Mouse (Mus musculus) hindbrain, embryonic 16.5 days (tissue): Measurements from ENCODE around the gene Tspan31. TPM values are rescaled to one million over a fixed set of nuclear protein-coding genes. Genes with fewer than 3 reads are reported as not detected.
"Not testable (repeated sequence)": the region's sequence is repeated elsewhere in the genome, so short reads cannot be mapped to it uniquely, and the experiment has no call there.

Experiments
- ATAC-seq: fragments of 200-750 bp; cut with Nextera tagmentation; 2 replicates; pipeline ENCODE4 v1.8.0; 2017; ENCODE audit warnings: moderate TSS enrichment, moderate library complexity
- H3K27ac ChIP-seq: fragments of 300-500 bp; sonication (generic); 2 replicates; pipeline ENCODE4 v1.5.1; 2014; ENCODE audit warnings: low read depth, mild to moderate bottlenecking, control low read depth, low read length, moderate library complexity
- H3K27me3 ChIP-seq: fragments of 300-500 bp; sonication (generic); replicated peaks from 2 replicates; pipeline ENCODE4 v1.6.1; 2014; ENCODE audit warnings: low read length; ENCODE audit not compliant: control insufficient read depth, insufficient read depth
- H3K36me3 ChIP-seq: fragments of 300-500 bp; sonication (generic); 2 replicates; pipeline ENCODE4 v1.6.1; 2014; ENCODE audit warnings: mild to moderate bottlenecking, low read length, moderate library complexity, mixed read lengths; ENCODE audit not compliant: control insufficient read depth, insufficient read depth
- H3K4me1 ChIP-seq: fragments of 300-500 bp; sonication (generic); 2 replicates; pipeline ENCODE4 v1.6.1; 2014; ENCODE audit warnings: low read depth, low read length; ENCODE audit not compliant: control insufficient read depth, insufficient read depth
- H3K4me2 ChIP-seq: fragments of 300-500 bp; sonication (generic); 2 replicates; pipeline ENCODE4 v1.6.1; 2014; ENCODE audit warnings: mild to moderate bottlenecking, low read length, control low read depth, moderate library complexity
- H3K4me3 ChIP-seq: fragments of 300-500 bp; sonication (generic); 2 replicates; pipeline ENCODE4 v1.5.1; 2014; ENCODE audit warnings: mild to moderate bottlenecking, low read length, control low read depth, moderate library complexity
- H3K9ac ChIP-seq: fragments of 300-500 bp; sonication (generic); 2 replicates; pipeline ENCODE4 v1.6.1; 2014; ENCODE audit warnings: low read depth, mild to moderate bottlenecking, control low read depth, low read length, moderate library complexity
- H3K9me3 ChIP-seq: fragments of 300-500 bp; sonication (generic); 2 replicates; pipeline ENCODE4 v1.6.1; 2014; ENCODE audit warnings: mild to moderate bottlenecking, low read length, moderate library complexity; ENCODE audit not compliant: control insufficient read depth
- WGBS: fragments of 180-500 bp; shearing (Covaris S2); extraction: QIAGEN DNeasy Blood & Tissue Kit; methylation state at CpG from one replicate; pipeline ENCODE4 v1.1.7; 2014; 5-methylcytosine and 5-hydroxymethylcytosine counted together
- polyA plus RNA-seq: library from polyadenylated mRNA; unstranded; fragments of >200 nt; fragmentation: Nextera tagmentation; extraction: Ambion mirVana; gene quantifications from 2 replicates; pipeline ENCODE4 v1.2.1, GENCODE M21; 2015

Tspan31 gene
- polyA plus RNA-seq, 1 experiment from 2014 or later = 123 TPM

DNA sequence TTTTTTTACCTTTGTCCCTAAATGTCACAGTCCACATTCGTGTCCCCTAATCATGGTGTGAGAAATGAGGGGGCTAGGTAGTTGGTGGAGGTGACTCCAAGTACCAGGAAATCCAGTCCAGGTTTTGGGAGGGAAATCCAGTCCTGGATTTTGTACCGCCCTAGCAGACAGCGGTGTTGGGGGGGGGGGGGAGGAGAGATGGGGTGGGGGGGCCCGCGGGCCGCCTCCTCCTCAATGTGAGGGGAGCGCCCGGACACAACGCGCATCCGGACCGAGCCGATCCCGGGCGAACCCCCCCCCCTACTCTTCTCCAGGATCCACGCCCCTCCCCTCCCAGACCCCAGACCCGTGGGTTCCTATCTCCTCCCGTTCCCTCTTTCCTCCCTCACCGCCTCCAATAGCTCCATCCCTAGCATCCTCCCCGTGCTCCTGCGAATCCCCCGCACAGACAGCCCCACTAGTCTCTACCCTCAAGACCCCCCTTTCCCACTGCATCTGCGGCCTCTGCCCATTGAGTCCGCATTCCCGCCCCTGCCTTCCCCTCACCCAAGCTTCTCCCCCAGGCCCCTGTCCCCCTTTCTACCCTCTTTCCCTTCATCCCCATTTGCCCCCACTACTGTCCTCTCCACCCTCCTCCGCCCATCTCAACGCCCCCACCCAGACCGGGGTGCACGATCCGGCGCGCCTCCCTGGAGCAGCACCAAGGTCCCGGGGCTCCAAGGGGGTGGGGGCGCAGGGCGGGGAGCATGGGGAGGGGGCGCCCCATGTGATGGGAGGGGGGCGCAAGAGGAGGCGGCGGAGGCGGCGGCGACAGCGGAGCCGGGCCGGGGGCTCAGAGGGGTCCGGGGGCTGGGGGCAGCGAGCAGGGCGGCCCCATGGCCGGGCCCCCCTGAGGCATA is 8.9 kb upstream of the Tspan31 start:
- peak; percentile 71 for ATAC-seq
- H3K27me3 ChIP-seq = no peaks in the 10 kb centered on the region
- H3K27ac ChIP-seq = peak overlapping the region; percentile 92
- H3K36me3 ChIP-seq = peaks cover 6% of the 10 kb centered on the region; the same call in 1 of the 2 replicates
- peak overlapping the region; percentile 89 for H3K9ac ChIP-seq
- no peaks in the 10 kb centered on the region for H3K9me3 ChIP-seq
- WGBS = under 1% methylated on average over 35 of the region's 49 CpGs
- H3K4me3 ChIP-seq = peak overlapping the region; percentile 83
- peaks cover 33% of the 10 kb centered on the region for H3K4me1 ChIP-seq
- peak overlapping the region; percentile 86 for H3K4me2 ChIP-seq

DNA sequence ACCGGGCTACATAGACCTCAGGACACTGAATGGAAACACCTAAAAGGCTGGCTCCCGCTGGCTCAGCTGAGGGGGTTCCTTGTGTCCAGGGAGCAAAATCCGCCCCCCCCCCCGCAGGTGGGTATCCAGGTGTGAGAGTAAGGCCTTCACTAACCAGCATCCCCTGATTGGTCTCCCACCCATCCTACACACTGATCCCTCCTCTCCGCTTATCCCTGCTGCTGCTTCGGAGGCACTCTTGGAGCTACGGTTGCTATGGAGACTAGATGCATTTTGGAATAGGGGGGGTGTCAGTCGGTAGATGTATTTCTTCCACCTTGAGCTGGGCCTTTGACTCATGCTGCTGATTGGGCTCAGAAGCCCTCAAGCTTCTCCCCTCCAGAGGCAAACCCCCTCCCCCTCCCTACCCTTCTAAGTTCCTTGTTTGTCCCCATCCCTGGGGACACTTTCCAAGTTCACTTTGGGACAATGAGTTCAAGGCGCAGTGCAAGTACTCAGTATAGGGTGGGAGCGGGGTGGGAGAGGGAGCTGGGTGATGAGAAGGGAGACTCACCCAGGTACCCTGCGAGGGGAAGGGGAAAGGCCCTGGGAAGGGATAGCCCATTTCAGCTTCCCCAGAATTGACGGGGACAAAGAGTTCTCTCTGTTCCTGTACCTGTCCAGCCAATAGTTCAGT is 8.1 kb upstream of the Tspan31 start:
- Histone ChIP-seq H3K36me3 (peaks cover 2% of the 10 kb centered on the region; the same call in 1 of the 2 replicates), H3K9me3 (no peaks in the 10 kb centered on the region), H3K4me2 (peak overlapping the region; percentile 86), H3K27ac (peak overlapping the region; percentile 92), H3K4me1 (peaks cover 33% of the 10 kb centered on the region), H3K4me3 (peak overlapping the region; percentile 83), H3K9ac (peak overlapping the region; percentile 49), H3K27me3 (no peaks in the 10 kb centered on the region)
- ATAC-seq = peak; percentile 51
- WGBS = 3% methylated on average over 11 of the region's 12 CpGs

DNA sequence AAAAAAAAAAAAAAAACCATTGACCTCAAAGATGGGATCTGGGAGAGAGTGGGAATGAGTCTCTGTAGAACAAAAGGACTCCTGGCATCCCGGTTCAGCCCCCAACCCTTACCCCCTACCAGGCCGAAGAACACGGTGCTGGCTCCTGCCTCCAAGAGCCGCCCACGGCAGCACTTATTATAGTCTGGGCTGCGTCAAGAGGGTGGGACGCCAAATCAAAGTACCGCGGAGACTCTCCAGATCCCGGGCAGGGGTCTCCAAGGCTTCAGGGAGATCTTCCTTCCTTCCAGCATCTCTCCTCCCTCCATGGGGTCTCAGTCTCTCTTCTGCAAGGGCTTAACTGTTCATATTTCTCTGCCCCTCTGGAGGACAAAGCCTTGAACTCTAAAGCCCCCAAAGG is 7.5 kb upstream of the Tspan31 start:
- no peaks in the 10 kb centered on the region for H3K27me3 ChIP-seq
- peaks cover 33% of the 10 kb centered on the region for H3K4me1 ChIP-seq
- H3K36me3 ChIP-seq = no peaks in the 10 kb centered on the region
- H3K9me3 ChIP-seq = no peaks in the 10 kb centered on the region
- WGBS = 8% methylated on average over 10 of the region's 10 CpGs
- peak overlapping the region; percentile 83 for H3K4me3 ChIP-seq
- peak overlapping the region; percentile 49 for H3K9ac ChIP-seq
- H3K4me2 ChIP-seq = peak overlapping the region; percentile 86
- H3K27ac ChIP-seq = peak overlapping the region; percentile 92
- ATAC-seq = no peak; the same call in 1 of the 2 replicates

DNA sequence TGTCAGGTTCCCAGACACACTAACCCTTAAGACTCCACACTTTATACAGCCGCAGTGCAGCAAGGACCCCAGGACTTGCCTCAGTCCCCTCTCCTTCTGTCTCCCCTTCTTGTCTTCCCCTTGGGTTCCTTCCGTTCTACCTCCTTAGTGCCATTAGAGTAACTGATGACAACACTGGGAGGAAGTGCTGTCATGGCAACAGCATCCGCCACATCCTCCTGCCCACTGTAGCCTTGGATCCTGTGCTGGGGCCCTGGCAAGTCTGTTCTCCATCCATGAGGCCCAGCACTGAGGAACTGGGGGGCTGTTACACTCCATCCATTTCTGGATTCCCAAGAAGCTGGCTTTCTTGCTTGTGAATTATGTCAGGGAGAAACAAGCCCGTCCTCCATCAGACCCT is 6.0 kb upstream of the Tspan31 start:
- Histone ChIP-seq H3K9me3 (no peaks in the 10 kb centered on the region), H3K4me3 (no peak overlapping the region), H3K27ac (no peak overlapping the region), H3K36me3 (no peaks in the 10 kb centered on the region), H3K4me1 (peaks cover 26% of the 10 kb centered on the region), H3K9ac (peak overlapping the region; percentile 41; the same call in 1 of the 2 replicates), H3K27me3 (no peaks in the 10 kb centered on the region), H3K4me2 (no peak overlapping the region)
- no peak for ATAC-seq
- WGBS = 39% methylated on average over 4 of the region's 4 CpGs

DNA sequence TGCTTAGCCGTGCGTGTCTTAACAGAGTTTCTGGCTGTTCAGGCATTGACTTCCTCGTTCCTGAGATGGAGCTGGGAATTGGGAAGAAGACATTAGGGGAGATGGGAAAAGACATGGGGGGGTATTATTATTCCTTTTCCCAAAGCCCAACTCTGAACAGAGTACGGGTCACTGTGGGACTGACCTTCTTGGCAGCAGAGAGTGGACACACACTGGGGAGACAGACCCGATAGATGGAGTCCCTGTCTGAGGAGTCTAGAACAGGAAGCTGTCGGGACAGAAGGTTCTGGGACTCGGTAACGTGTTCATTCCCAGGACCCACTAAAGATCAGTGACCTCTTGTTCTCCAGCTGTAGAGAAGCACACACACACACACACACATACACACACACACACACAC is 5.6 kb upstream of the Tspan31 start:
- Histone ChIP-seq H3K27ac (no peak overlapping the region), H3K4me3 (no peak overlapping the region), H3K9ac (no peak overlapping the region), H3K4me2 (no peak overlapping the region), H3K27me3 (no peaks in the 10 kb centered on the region), H3K4me1 (peaks cover 23% of the 10 kb centered on the region), H3K36me3 (no peaks in the 10 kb centered on the region), H3K9me3 (no peaks in the 10 kb centered on the region)
- no peak for ATAC-seq
- WGBS = 76% methylated on average over 8 of the region's 8 CpGs

DNA sequence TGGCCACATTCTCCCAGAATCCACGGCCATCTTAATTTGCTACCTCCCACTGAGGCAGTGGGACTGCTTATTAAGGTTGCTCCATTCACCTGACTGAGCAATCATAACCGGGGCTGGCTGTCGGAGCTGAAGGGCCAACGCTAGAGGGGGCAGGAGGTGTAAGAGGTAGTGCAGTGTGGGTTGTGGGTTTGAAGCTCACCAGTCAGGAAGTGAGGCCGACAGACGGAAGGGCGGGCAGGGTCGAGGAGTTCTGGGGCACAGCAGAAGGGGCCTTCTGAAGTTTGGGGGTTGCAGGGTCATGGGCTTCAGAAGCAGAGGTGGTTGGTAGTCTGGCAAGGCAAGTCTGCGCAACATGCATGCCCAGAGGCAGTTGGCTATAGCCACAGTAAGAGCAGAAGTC is 5.0 kb upstream of the Tspan31 start, which contains the start of gene Agap2:
TSS of gene Agap2 (plus strand) at position 205 of the 400 bp plus-strand sequence.
- Histone ChIP-seq H3K27ac (no peak within 1 kb of the TSS), H3K4me2 (no peak within 1 kb of the TSS), H3K9me3 (no peaks in the 10 kb centered on the region), H3K4me1 (peaks cover 17% of the 10 kb centered on the region), H3K4me3 (no peak within 1 kb of the TSS), H3K27me3 (no peaks in the 10 kb centered on the region), H3K9ac (no peak within 1 kb of the TSS; the same call in 1 of the 2 replicates), H3K36me3 (no peaks in the 10 kb centered on the region)
- ATAC-seq = no peak
- 63% methylated on average over 9 of the region's 9 CpGs for WGBS

DNA sequence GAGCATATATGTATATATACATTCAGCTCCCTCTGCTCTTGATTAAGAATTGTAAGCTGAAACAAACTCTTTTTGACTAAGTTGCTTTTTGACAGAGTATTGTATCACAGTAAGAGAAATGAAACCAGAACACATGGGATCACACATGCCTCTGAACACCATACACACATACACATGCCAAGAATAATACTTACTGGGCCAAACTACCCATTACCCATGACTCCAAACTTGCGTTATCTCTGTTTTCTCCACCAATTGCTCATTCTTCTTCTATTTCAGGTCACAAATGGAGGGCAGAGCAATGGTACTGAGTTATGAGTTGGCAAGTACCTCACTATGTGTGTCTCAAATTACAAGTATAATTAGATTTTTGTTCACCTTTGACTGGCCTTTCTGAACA is 3.9 kb upstream of the Tspan31 start:
- Histone ChIP-seq H3K27me3 (no peaks in the 10 kb centered on the region), H3K27ac (no peak overlapping the region), H3K9ac (no peak overlapping the region), H3K4me3 (no peak overlapping the region), H3K4me2 (no peak overlapping the region), H3K36me3 (no peaks in the 10 kb centered on the region), H3K4me1 (peaks cover 22% of the 10 kb centered on the region), H3K9me3 (no peaks in the 10 kb centered on the region)
- ATAC-seq = no peak
- WGBS = 93% methylated on average over 1 of the region's 1 CpGs

DNA sequence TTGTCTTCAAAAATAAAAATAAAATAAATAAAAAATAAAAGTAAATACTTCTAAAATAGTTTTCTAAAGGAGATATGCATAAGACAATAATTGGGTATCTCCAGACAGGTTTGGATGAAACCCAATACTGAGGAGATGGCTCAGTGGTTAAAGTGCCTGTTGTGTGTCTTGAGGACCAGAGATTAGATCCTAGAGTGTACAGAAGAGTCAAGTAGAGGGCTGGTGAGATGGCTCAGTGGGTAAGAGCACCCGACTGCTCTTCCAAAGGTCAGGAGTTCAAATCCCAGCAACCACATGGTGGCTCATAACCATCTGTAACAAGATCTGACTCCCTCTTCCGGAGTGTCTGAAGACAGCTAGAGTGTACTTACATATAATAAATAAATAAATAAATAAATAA is 2.9 kb upstream of the Tspan31 start:
- not testable (repeated sequence) for H3K36me3 ChIP-seq, H3K9ac ChIP-seq, ATAC-seq, H3K9me3 ChIP-seq, H3K27me3 ChIP-seq, H3K27ac ChIP-seq, H3K4me2 ChIP-seq, H3K4me3 ChIP-seq
- WGBS = 63% methylated on average over 2 of the region's 2 CpGs
- peaks cover 24% of the 10 kb centered on the region for H3K4me1 ChIP-seq

DNA sequence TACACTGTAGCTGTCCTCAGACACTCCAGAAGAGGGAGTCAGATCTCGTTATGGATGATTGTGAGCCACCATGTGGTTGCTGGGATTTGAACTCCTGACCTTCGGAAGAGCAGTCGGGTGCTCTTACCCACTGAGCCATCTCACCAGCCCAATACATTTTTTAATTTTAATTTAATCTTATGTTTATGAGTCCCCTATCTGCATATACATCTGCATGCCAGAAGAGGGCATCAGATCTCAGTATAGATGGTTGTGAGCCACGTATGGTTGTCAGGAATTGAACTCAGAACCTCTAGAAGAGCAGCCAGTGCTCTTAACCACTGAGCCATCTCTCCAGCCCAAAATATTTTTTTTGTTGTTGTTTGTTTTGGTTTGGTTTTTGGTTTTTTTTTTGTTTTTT is 2.2 kb upstream of the Tspan31 start:
- not testable (repeated sequence) for H3K27me3 ChIP-seq, H3K9me3 ChIP-seq, H3K4me2 ChIP-seq, ATAC-seq, H3K27ac ChIP-seq, H3K4me3 ChIP-seq, H3K9ac ChIP-seq
- peaks cover 14% of the 10 kb centered on the region for H3K36me3 ChIP-seq
- H3K4me1 ChIP-seq = peaks cover 24% of the 10 kb centered on the region
- 72% methylated on average over 4 of the region's 4 CpGs for WGBS
